Mouse (Mus musculus) myocyte (in vitro differentiated cells): ENCODE measurements around the gene Chaf1a. TPM values are rescaled to one million over a fixed set of nuclear protein-coding genes. Genes with fewer than 3 reads are reported as not detected.

Experiments
- H3K27me3 ChIP-seq: one replicate; pipeline ENCODE4 v1.6.1; 2011; ENCODE audit not compliant: control insufficient read depth, insufficient read depth, insufficient read length
- H3K36me3 ChIP-seq: one replicate; pipeline ENCODE4 v1.6.1; 2011; ENCODE audit not compliant: control insufficient read depth, insufficient read depth
- H3K4me2 ChIP-seq: one replicate; pipeline ENCODE4 v1.6.1; 2011; ENCODE audit warnings: low read depth, control low read depth
- H3K4me3 ChIP-seq: one replicate; pipeline ENCODE4 v1.5.1; 2011; ENCODE audit warnings: mild to moderate bottlenecking, control low read depth, moderate library complexity
- H3K79me2 ChIP-seq: one replicate; pipeline ENCODE4 v1.6.1; 2011; ENCODE audit not compliant: control insufficient read depth, insufficient read depth
- H3ac ChIP-seq: one replicate; pipeline ENCODE4 v1.6.1; 2011; ENCODE audit not compliant: control insufficient read depth, insufficient read length
- CEBPB ChIP-seq: IDR thresholded peaks from 2 replicates; pipeline ENCODE4 v1.6.1; 2011; ENCODE audit warnings: mild to moderate bottlenecking, moderate library complexity; ENCODE audit not compliant: poor library complexity, insufficient read depth, severe bottlenecking
- E2F4 ChIP-seq: IDR thresholded peaks from one replicate; pipeline ENCODE4 v1.6.1; 2011; ENCODE audit warnings: mild to moderate bottlenecking, control low read depth, moderate library complexity; ENCODE audit not compliant: insufficient read depth
- MAX ChIP-seq: IDR thresholded peaks from one replicate; pipeline ENCODE4 v1.6.1; 2011; ENCODE audit warnings: low read depth, mild to moderate bottlenecking, control low read depth
- MYOD1 ChIP-seq, 3 experiments: IDR thresholded peaks; one replicate each; pipeline ENCODE4 v1.6.1; 2011; ENCODE audit warnings: control low read depth in 2 of 3, low read depth in 2 of 3, mild to moderate bottlenecking in 2 of 3, moderate library complexity in 1 of 3; ENCODE audit not compliant: insufficient read length in 2 of 3, control insufficient read depth in 1 of 3
- MYOG ChIP-seq, 3 experiments: IDR thresholded peaks; one replicate each; pipeline ENCODE4 v1.6.1; 2011; ENCODE audit warnings: control low read depth in 2 of 3, low read depth in 2 of 3, mild to moderate bottlenecking in 2 of 3; ENCODE audit not compliant: insufficient read length in 2 of 3, control insufficient read depth in 1 of 3, insufficient read depth in 1 of 3
- POLR2A ChIP-seq: IDR thresholded peaks from one replicate; pipeline ENCODE4 v1.6.1; 2011; ENCODE audit warnings: low read depth, mild to moderate bottlenecking, control low read depth, moderate library complexity; ENCODE audit not compliant: insufficient read length
- POLR2AphosphoS2 ChIP-seq: IDR thresholded peaks from one replicate; pipeline ENCODE4 v1.6.1; 2011; ENCODE audit warnings: low read depth, control low read depth; ENCODE audit not compliant: insufficient read length
- REST ChIP-seq: IDR thresholded peaks from one replicate; pipeline ENCODE4 v1.6.1; 2011; ENCODE audit warnings: mild to moderate bottlenecking, control low read depth, moderate library complexity; ENCODE audit not compliant: insufficient read depth, insufficient read length
- SRF ChIP-seq: IDR thresholded peaks from one replicate; pipeline ENCODE4 v1.6.1; 2011; ENCODE audit warnings: low read depth; ENCODE audit not compliant: control insufficient read depth, insufficient read length
- TCF12 ChIP-seq: IDR thresholded peaks from one replicate; pipeline ENCODE4 v1.6.1; 2011; ENCODE audit warnings: mild to moderate bottlenecking, control low read depth; ENCODE audit not compliant: poor library complexity, insufficient read depth, severe bottlenecking
- TCF3 ChIP-seq: IDR thresholded peaks from one replicate; pipeline ENCODE4 v1.6.1; 2011; ENCODE audit warnings: low read depth, control low read depth; ENCODE audit not compliant: insufficient read length
- USF1 ChIP-seq: IDR thresholded peaks from one replicate; pipeline ENCODE4 v1.6.1; 2011; ENCODE audit warnings: low read depth, mild to moderate bottlenecking, control low read depth, moderate library complexity
- polyA plus RNA-seq: library from polyadenylated mRNA; unstranded; fragments of >200 nt; fragmentation: generic; extraction: Trizol; gene quantifications from one replicate; pipeline ENCODE4 v1.2.1, GENCODE M21; 2012; ENCODE audit warnings: missing spikeins

Gene Chaf1a
- polyA plus RNA-seq, 1 experiment: 8.0 TPM

DNA sequence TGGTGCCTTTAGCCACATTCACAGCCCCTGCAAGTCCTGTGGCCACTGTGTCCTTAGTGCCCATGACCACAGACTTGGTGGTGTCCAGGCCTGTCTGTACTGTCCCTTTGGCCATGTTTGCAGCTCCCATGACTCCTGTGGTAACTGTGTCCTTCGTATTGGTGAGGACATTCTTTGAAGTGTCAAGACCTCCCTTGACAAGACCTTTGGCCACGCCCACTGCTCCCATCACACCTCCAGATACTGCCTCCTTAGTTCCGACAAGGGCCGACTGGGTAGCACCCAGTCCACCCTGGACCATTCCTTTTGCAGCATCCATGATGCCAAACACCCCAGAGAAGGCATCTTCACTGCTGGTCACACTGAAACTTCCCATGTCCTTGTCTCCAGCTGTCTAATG lies 66.7 kb downstream of the Chaf1a start:
- H3K4me3 ChIP-seq: no peak overlapping the region
- no peak for TF ChIP-seq CEBPB
- no peaks in the 10 kb centered on the region for H3K79me2 ChIP-seq
- no peak overlapping the region for H3K4me2 ChIP-seq
- H3K27me3 ChIP-seq: no peaks in the 10 kb centered on the region
- peaks cover 3% of the 10 kb centered on the region for H3K36me3 ChIP-seq
- H3ac ChIP-seq: no peak overlapping the region

GRCm38 (mm10) chr17:56107736-56108135 lies 67.5 kb downstream of the Chaf1a start:
- Histone ChIP-seq H3K36me3 (no peaks in the 10 kb centered on the region), H3K79me2 (no peaks in the 10 kb centered on the region), H3ac (no peak overlapping the region), H3K4me2 (no peak overlapping the region), H3K27me3 (no peaks in the 10 kb centered on the region), H3K4me3 (no peak overlapping the region)
- TF ChIP-seq TCF3 (no peak), MYOD1 (IDR thresholded peaks at IDR 0.05; ENCODE audit: control insufficient read depth in 1 of 3, insufficient read length in 2 of 3, low read depth in 2 of 3) (no peak), E2F4 (no peak), USF1 (no peak), REST (no peak), MAX (no peak), CEBPB (no peak)

GRCm38 (mm10) chr17:56108334-56109044 lies 68.2 kb downstream of the Chaf1a start:
- Histone ChIP-seq H3K4me2 (no peak overlapping the region), H3K36me3 (no peaks in the 10 kb centered on the region), H3K79me2 (no peaks in the 10 kb centered on the region), H3ac (no peak overlapping the region), H3K27me3 (no peaks in the 10 kb centered on the region), H3K4me3 (no peak overlapping the region)
- peak; percentile 39 for TF ChIP-seq POLR2AphosphoS2
- TF ChIP-seq E2F4: no peak
- no peak for TF ChIP-seq POLR2A
- no peak for TF ChIP-seq SRF
- TF ChIP-seq USF1: no peak
- TF ChIP-seq MYOG (IDR thresholded peaks at IDR 0.05; ENCODE audit: control insufficient read depth in 1 of 3, insufficient read depth in 1 of 3, insufficient read length in 2 of 3, low read depth in 2 of 3): peak in 2 of 3 experiments; percentile 67 to 94
- TF ChIP-seq REST: no peak
- TF ChIP-seq TCF3: peak; percentile 69
- no peak for TF ChIP-seq MAX
- TF ChIP-seq MYOD1 (IDR thresholded peaks at IDR 0.05; ENCODE audit: control insufficient read depth in 1 of 3, insufficient read length in 2 of 3, low read depth in 2 of 3): peak in 2 of 3 experiments; percentile 77
- peak; percentile 58; the same call in 1 of the 2 replicates for TF ChIP-seq CEBPB
- no peak for TF ChIP-seq TCF12

GRCm38 (mm10) chr17:56109219-56110051 lies 69.2 kb downstream of the Chaf1a start, which contains the start of gene Plin4:
TSS of gene Plin4 (minus strand) at chr17:56109803.
- Histone ChIP-seq H3K79me2 (no peaks in the 10 kb centered on the region), H3K36me3 (no peaks in the 10 kb centered on the region), H3ac (no peak within 1 kb of the TSS), H3K4me2 (peak within 1 kb of the TSS; percentile 24), H3K27me3 (no peaks in the 10 kb centered on the region), H3K4me3 (no peak within 1 kb of the TSS)
- TF ChIP-seq MAX: no peak
- no peak for TF ChIP-seq REST
- no peak for TF ChIP-seq TCF12
- no peak for TF ChIP-seq USF1
- TF ChIP-seq POLR2A: no peak
- TF ChIP-seq MYOG (IDR thresholded peaks at IDR 0.05; ENCODE audit: control insufficient read depth in 1 of 3, insufficient read depth in 1 of 3, insufficient read length in 2 of 3, low read depth in 2 of 3): peak in 1 of 3 experiments; percentile 45
- no peak for TF ChIP-seq E2F4
- TF ChIP-seq MYOD1 (IDR thresholded peaks at IDR 0.05; ENCODE audit: control insufficient read depth in 1 of 3, insufficient read length in 2 of 3, low read depth in 2 of 3): peak in 1 of 3 experiments; percentile 23
- no peak for TF ChIP-seq POLR2AphosphoS2
- peak; percentile 10 for TF ChIP-seq SRF
- TF ChIP-seq CEBPB: no peak
- no peak for TF ChIP-seq TCF3

DNA sequence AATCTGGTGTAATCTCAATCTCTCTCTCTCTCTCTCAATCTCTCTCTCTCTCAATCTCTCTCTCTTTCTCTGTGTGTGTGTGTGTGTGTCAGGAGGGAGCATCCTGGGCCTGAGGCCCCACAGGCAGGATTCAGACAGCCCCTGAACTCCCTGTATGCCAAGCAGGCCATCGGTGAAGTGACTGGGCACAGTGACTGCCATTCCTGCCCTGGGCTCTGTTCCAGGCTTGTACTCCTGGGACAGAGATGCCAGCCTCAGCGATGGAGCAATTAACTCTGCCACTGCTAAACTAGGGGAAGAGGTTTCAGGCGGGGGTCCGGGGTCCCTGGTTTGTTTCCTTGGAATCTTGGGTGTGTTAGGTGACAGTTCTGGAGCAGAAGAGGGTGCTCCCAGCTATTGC lies 70.3 kb downstream of the Chaf1a start:
- no peak overlapping the region for H3ac ChIP-seq
- no peak overlapping the region for H3K4me2 ChIP-seq
- TF ChIP-seq MYOD1 (IDR thresholded peaks at IDR 0.05; ENCODE audit: control insufficient read depth in 1 of 3, insufficient read length in 2 of 3, low read depth in 2 of 3) (no peak), REST (no peak), CEBPB (no peak), SRF (no peak), TCF3 (no peak), MAX (no peak), USF1 (no peak), MYOG (IDR thresholded peaks at IDR 0.05; ENCODE audit: control insufficient read depth in 1 of 3, insufficient read depth in 1 of 3, insufficient read length in 2 of 3, low read depth in 2 of 3) (no peak), POLR2A (no peak), TCF12 (no peak), E2F4 (no peak), POLR2AphosphoS2 (no peak)
- no peak overlapping the region for H3K4me3 ChIP-seq
- no peaks in the 10 kb centered on the region for H3K79me2 ChIP-seq
- no peaks in the 10 kb centered on the region for H3K27me3 ChIP-seq
- no peaks in the 10 kb centered on the region for H3K36me3 ChIP-seq
